Mouse (Mus musculus) stomach, embryonic 14.5 days (tissue): ENCODE results near the gene Ddx25. TPM values are rescaled to one million over a fixed set of nuclear protein-coding genes. Genes with fewer than 3 reads are reported as not detected.

Experiments
- ATAC-seq: fragments of 200-750 bp; cut with Nextera tagmentation; 2 replicates; pipeline ENCODE4 v1.8.0; 2017; ENCODE audit warnings: low read depth, moderate TSS enrichment; ENCODE audit not compliant: insufficient number of reproducible peaks, insufficient read depth, low FRiP score
- H3K27ac ChIP-seq: fragments of 300-500 bp; sonication (generic); 2 replicates; pipeline ENCODE4 v1.5.1; 2014; ENCODE audit warnings: mild to moderate bottlenecking, low read length, moderate library complexity, mixed read lengths
- H3K27me3 ChIP-seq: fragments of 300-500 bp; sonication (generic); 2 replicates; pipeline ENCODE4 v1.6.1; 2014; ENCODE audit warnings: low read length, control low read depth, mixed read lengths; ENCODE audit not compliant: control insufficient read depth, insufficient read depth
- H3K36me3 ChIP-seq: fragments of 300-500 bp; sonication (generic); 2 replicates; pipeline ENCODE4 v1.6.1; 2014; ENCODE audit warnings: mild to moderate bottlenecking, control low read depth, low read length, moderate library complexity, mixed read lengths; ENCODE audit not compliant: control insufficient read depth, insufficient read depth
- H3K4me1 ChIP-seq: fragments of 300-500 bp; sonication (generic); 2 replicates; pipeline ENCODE4 v1.6.1; 2014; ENCODE audit warnings: low read length, control low read depth, mixed read lengths; ENCODE audit not compliant: control insufficient read depth, insufficient read depth
- H3K4me2 ChIP-seq: fragments of 300-500 bp; sonication (generic); replicated peaks from 2 replicates; pipeline ENCODE4 v1.6.1; 2014; ENCODE audit warnings: low read depth, low read length, control low read depth
- H3K4me3 ChIP-seq: fragments of 300-500 bp; sonication (generic); 2 replicates; pipeline ENCODE4 v1.5.1; 2014; ENCODE audit warnings: low read depth, low read length, control low read depth
- H3K9ac ChIP-seq: fragments of 300-500 bp; sonication (generic); replicated peaks from 2 replicates; pipeline ENCODE4 v1.6.1; 2014; ENCODE audit warnings: low read depth, mild to moderate bottlenecking, control low read depth, low read length, moderate library complexity, mixed read lengths
- H3K9me3 ChIP-seq: fragments of 300-500 bp; sonication (generic); 2 replicates; pipeline ENCODE4 v1.6.1; 2016; ENCODE audit warnings: low read depth, low read length, control low read depth; ENCODE audit not compliant: control insufficient read depth
- WGBS: fragments of 180-500 bp; shearing (Covaris S2); extraction: QIAGEN DNeasy Blood & Tissue Kit; methylation state at CpG from one replicate; pipeline ENCODE4 v1.1.7; 2014; 5-methylcytosine and 5-hydroxymethylcytosine counted together
- polyA plus RNA-seq: library from polyadenylated mRNA; unstranded; fragments of >200 nt; fragmentation: Nextera tagmentation; extraction: Ambion mirVana; gene quantifications from 2 replicates; pipeline ENCODE4 v1.2.1, GENCODE M21; 2014

Gene Ddx25
- polyA plus RNA-seq, 1 experiment from 2014 or later: 2.8 TPM

- Histone ChIP-seq H3K9ac (no peak overlapping the region), H3K36me3 (no peaks in the 10 kb centered on the region), H3K27ac (no peak overlapping the region), H3K9me3 (no peaks in the 10 kb centered on the region), H3K4me1 (0 out of 2 replicates have a peak, but pooled peaks cover 6% of the 10 kb centered on the region), H3K4me2 (no peak overlapping the region), H3K4me3 (no peak overlapping the region), H3K27me3 (no peaks in the 10 kb centered on the region)
- WGBS: 79% methylated on average over 6 of the region's 6 CpGs
- ATAC-seq: no peak
Observed at GRCm38 (mm10) chr9:35520631-35521348, 37.5 kb downstream of the Ddx25 start.

GRCm38 (mm10) chr9:35518169-35518568 is 40.2 kb downstream of the Ddx25 start, which contains the start of gene Gm1113:
Gene Gm1113, minus strand, starts transcription at chr9:35518269.
- Histone ChIP-seq H3K4me2 (no peak within 1 kb of the TSS), H3K9ac (no peak within 1 kb of the TSS), H3K4me3 (no peak within 1 kb of the TSS), H3K27me3 (no peaks in the 10 kb centered on the region), H3K4me1 (0 out of 2 replicates have a peak, but pooled peaks cover 6% of the 10 kb centered on the region), H3K36me3 (no peaks in the 10 kb centered on the region), H3K9me3 (no peaks in the 10 kb centered on the region), H3K27ac (no peak within 1 kb of the TSS)
- 64% methylated on average over 3 of the region's 3 CpGs for WGBS
- no peak for ATAC-seq

GRCm38 (mm10) chr9:35516711-35517110 is 41.6 kb downstream of the Ddx25 start:
- 88% methylated on average over 16 of the region's 16 CpGs for WGBS
- no peak for ATAC-seq
- Histone ChIP-seq H3K4me1 (0 out of 2 replicates have a peak, but pooled peaks cover 6% of the 10 kb centered on the region), H3K27ac (no peak overlapping the region), H3K4me3 (no peak overlapping the region), H3K4me2 (no peak overlapping the region), H3K9ac (no peak overlapping the region), H3K9me3 (no peaks in the 10 kb centered on the region), H3K36me3 (no peaks in the 10 kb centered on the region), H3K27me3 (no peaks in the 10 kb centered on the region)

GRCm38 (mm10) chr9:35516182-35516581 is 42.1 kb downstream of the Ddx25 start:
- H3K4me1 ChIP-seq: 0 out of 2 replicates have a peak, but pooled peaks cover 1% of the 10 kb centered on the region

GRCm38 (mm10) chr9:35513900-35514299 is 44.4 kb downstream of the Ddx25 start:
- no peak overlapping the region for H3K4me3 ChIP-seq
- no peaks in the 10 kb centered on the region for H3K4me1 ChIP-seq
- 92% methylated on average over 4 of the region's 4 CpGs for WGBS
- 0 out of 2 replicates have a peak, but pooled peaks have one; percentile 43 for ATAC-seq
- H3K9me3 ChIP-seq: no peaks in the 10 kb centered on the region
- H3K4me2 ChIP-seq: no peak overlapping the region
- no peaks in the 10 kb centered on the region for H3K36me3 ChIP-seq
- no peak overlapping the region for H3K9ac ChIP-seq
- no peaks in the 10 kb centered on the region for H3K27me3 ChIP-seq
- H3K27ac ChIP-seq: no peak overlapping the region

More at GRCm38 (mm10) chr9:35516182-35516581, 42.1 kb downstream of the Ddx25 start:
- ATAC-seq: no peak
- Histone ChIP-seq H3K9me3 (no peaks in the 10 kb centered on the region), H3K27me3 (no peaks in the 10 kb centered on the region), H3K4me3 (no peak overlapping the region), H3K9ac (no peak overlapping the region), H3K36me3 (no peaks in the 10 kb centered on the region), H3K4me2 (no peak overlapping the region), H3K27ac (no peak overlapping the region)
- WGBS: 81% methylated on average over 5 of the region's 5 CpGs

GRCm38 (mm10) chr9:35508234-35508633 is 50.1 kb downstream of the Ddx25 start:
- H3K9me3 ChIP-seq: no peaks in the 10 kb centered on the region
- no peak overlapping the region for H3K4me3 ChIP-seq
- ATAC-seq: peak; percentile 38; the same call in 1 of the 2 replicates
- peak overlapping the region; percentile 21 for H3K27ac ChIP-seq
- H3K4me1 ChIP-seq: 0 out of 2 replicates have a peak, but pooled peaks cover 3% of the 10 kb centered on the region
- no peak overlapping the region for H3K4me2 ChIP-seq
- H3K36me3 ChIP-seq: no peaks in the 10 kb centered on the region; the same call in 1 of the 2 replicates
- 45% methylated on average over 8 of the region's 8 CpGs for WGBS
- H3K9ac ChIP-seq: no peak overlapping the region
- no peaks in the 10 kb centered on the region for H3K27me3 ChIP-seq

- Histone ChIP-seq H3K27ac (no peak overlapping the region), H3K9ac (no peak overlapping the region), H3K4me1 (no peaks in the 10 kb centered on the region), H3K27me3 (no peaks in the 10 kb centered on the region), H3K4me3 (no peak overlapping the region), H3K9me3 (no peaks in the 10 kb centered on the region), H3K36me3 (peaks cover 2% of the 10 kb centered on the region), H3K4me2 (no peak overlapping the region)
- no peak for ATAC-seq
- 93% methylated on average over 10 of the region's 10 CpGs for WGBS
Observed at GRCm38 (mm10) chr9:35502361-35503000, 55.8 kb downstream of the Ddx25 start.

- Histone ChIP-seq H3K36me3 (peaks cover 2% of the 10 kb centered on the region; the same call in 1 of the 2 replicates), H3K9ac (no peak overlapping the region), H3K9me3 (no peaks in the 10 kb centered on the region), H3K27ac (no peak overlapping the region), H3K4me3 (no peak overlapping the region), H3K4me1 (no peaks in the 10 kb centered on the region), H3K27me3 (no peaks in the 10 kb centered on the region), H3K4me2 (no peak overlapping the region)
- no peak for ATAC-seq
- WGBS: 78% methylated on average over 6 of the region's 6 CpGs
Observed at GRCm38 (mm10) chr9:35499946-35500345, 58.4 kb downstream of the Ddx25 start.
